Mouse (Mus musculus): ENCODE measurements around the gene Mrap2.

DNA sequence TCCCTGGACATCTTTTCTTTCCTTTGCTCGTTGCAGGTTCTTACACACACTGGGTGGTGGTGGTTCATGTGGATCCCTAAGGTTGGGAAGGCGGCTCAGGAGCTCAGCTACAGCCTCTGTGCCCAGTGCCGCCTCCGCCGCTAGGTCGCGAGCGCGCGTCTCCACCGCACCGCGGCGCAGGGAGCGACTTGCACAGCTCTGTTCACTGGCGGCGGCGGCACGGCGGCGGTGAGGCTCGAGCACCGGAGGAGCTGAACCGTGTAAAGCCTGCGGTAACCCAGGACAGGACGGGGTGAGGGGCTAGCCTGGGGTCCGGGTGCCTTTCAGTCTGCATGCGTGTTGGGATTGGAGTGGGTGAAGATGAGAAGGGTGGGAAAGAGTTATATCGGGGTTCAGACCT is at the start of gene Mrap2:
- no peak for TF ChIP-seq POLR2A (IDR thresholded peaks at IDR 0.05; ENCODE audit: borderline replicate concordance, control insufficient read depth, low read depth, low read length)
- no peak for TF ChIP-seq CTCF (IDR thresholded peaks at IDR 0.05; ENCODE audit: control insufficient read depth, insufficient read depth, low read length)
